In the genomic region with DNA sequence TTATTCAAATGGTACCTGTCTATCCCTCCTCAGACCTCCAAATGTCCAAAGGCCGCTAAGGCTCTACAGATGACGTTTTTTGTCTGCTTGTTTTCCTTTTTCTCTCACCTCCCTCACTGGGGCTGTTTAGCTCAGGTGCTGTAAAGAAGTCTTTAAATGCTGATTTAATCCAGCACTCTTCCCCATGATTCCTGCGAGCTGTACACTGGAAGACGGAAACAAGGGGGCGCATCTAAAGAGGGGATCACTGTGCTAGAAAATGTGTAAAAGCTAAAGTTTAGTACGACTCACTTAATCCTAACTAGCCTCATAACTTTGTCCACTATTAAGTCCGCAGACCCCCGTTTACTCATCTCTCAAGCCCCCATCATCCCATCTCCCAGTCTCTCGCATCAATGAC, we compare ENCODE assay signal across 8 mouse cellular contexts. TPM values are rescaled to one million over a fixed set of nuclear protein-coding genes. Genes with fewer than 3 reads are reported as not detected.
DNase-seq lines count a peak whose midpoint lies in the region; ATAC-seq and TF ChIP-seq lines count a peak whose summit lies in the region.

No protein-coding gene starts in this region.

- no peak overlapping the region for H3K27ac ChIP-seq in midbrain, embryonic 11.5 days (ENCODE audit: low read depth, low read length)

- H3K4me1 ChIP-seq in lung, adult 2 months (ENCODE audit: control insufficient read depth, insufficient read depth, low read length) = no peaks in the 10 kb centered on the region
- no peaks in the 10 kb centered on the region; the same call in 1 of the 2 replicates for H3K4me1 ChIP-seq in midbrain, embryonic 11.5 days (ENCODE audit: control insufficient read depth, insufficient read depth, low read length)

- 0 out of 2 replicates have a peak, but pooled peaks have one; percentile 22 for ATAC-seq in common myeloid progenitor, adult 5-6 weeks (replicated peaks; ENCODE audit: low read depth, poor library complexity, severe bottlenecking)
- ATAC-seq in inflammation-experienced regulatory T-cells, adult 6 months = peak; percentile 6
- peak; percentile 66 for ATAC-seq in midbrain, embryonic 11.5 days (ENCODE audit: low FRiP score)

- DNase-seq in lung, adult 2 months = peak; percentile 2
- no peak for DNase-seq in lung, adult 18-20 months
- DNase-seq in midbrain, embryonic 11.5 days (ENCODE audit: low spot score, missing footprints) = peak; percentile 83
- no peak for DNase-seq in embryo, embryonic 9.5 days (ENCODE audit: extremely low spot score)
- no peak for DNase-seq in cerebellum, postnatal 10 days
- DNase-seq in gastrocnemius, postnatal 36 days = no peak

- WGBS in lung, adult 2 months = 38% methylated on average over 9 of the region's 9 CpGs
- WGBS in midbrain, embryonic 11.5 days = 20% methylated on average over 9 of the region's 9 CpGs

- intact Hi-C loops in gastrocnemius, postnatal 36 days (cut with DNase I) = no loop called here

- no peaks in the 10 kb centered on the region for H3K27me3 ChIP-seq in midbrain, embryonic 11.5 days (ENCODE audit: control insufficient read depth, insufficient read depth, low read length)

- TF ChIP-seq CTCF in lung, adult 2 months (IDR thresholded peaks at IDR 0.05; ENCODE audit: insufficient read depth, low read length) = no peak

- peak overlapping the region; percentile 60 for H3K9ac ChIP-seq in midbrain, embryonic 11.5 days (ENCODE audit: low read length)

- TF ChIP-seq POLR2A in lung, adult 2 months (IDR thresholded peaks at IDR 0.05; ENCODE audit: borderline replicate concordance, extremely low read depth, low read depth, low read length) = no peak

- no peaks in the 10 kb centered on the region for H3K36me3 ChIP-seq in midbrain, embryonic 11.5 days (ENCODE audit: control insufficient read depth, insufficient read depth, low read length)

- peak overlapping the region; percentile 42 for H3K4me2 ChIP-seq in midbrain, embryonic 11.5 days

- H3K9me3 ChIP-seq in midbrain, embryonic 11.5 days (ENCODE audit: control insufficient read depth, low read length) = no peaks in the 10 kb centered on the region

- H3K4me3 ChIP-seq in lung, adult 2 months (replicated peaks; ENCODE audit: extremely low read depth, low read depth, low read length) = peak overlapping the region; percentile 92
- H3K4me3 ChIP-seq in midbrain, embryonic 11.5 days (ENCODE audit: low read depth, low read length) = peak overlapping the region; percentile 44

RNA-seq across cellular contexts. Expression of a gene that starts 0.7 kb away (rescaled TPM):
- 0.86 and 1.3 TPM in 2 replicates for polyA plus RNA-seq in lung, adult 2 months (2012; rRNA removed)
- 16.4 TPM in 2 replicates for total RNA-seq in common myeloid progenitor, adult 5-6 weeks (2017)
- 10 to 100 TPM; 17.9 to 20.9 (median 20.3) TPM for polyA plus RNA-seq in inflammation-experienced regulatory T-cells, adult 6 months (2017; shearing (Covaris generic))
- 7.6 and 7.7 TPM in 2 replicates for polyA plus RNA-seq in midbrain, embryonic 11.5 days (2014; fragmentation: Nextera tagmentation; extraction: Ambion mirVana)
- 1 to 10 TPM; 1.6 to 1.7 TPM for total RNA-seq in gastrocnemius, postnatal 36 days (2021)

RNA-seq across cellular contexts. Expression of a gene that starts 6.7 kb away (rescaled TPM):
- not detected in 2 replicates for polyA plus RNA-seq in lung, adult 2 months (2012; rRNA removed)
- total RNA-seq in common myeloid progenitor, adult 5-6 weeks (2017) = not detected in 2 replicates
- not detected for polyA plus RNA-seq in inflammation-experienced regulatory T-cells, adult 6 months (2017; shearing (Covaris generic))
- polyA plus RNA-seq in midbrain, embryonic 11.5 days (2014; fragmentation: Nextera tagmentation; extraction: Ambion mirVana) = not detected in 2 replicates
- total RNA-seq in gastrocnemius, postnatal 36 days (2021) = not detected

RNA-seq across cellular contexts. Expression of a gene that starts 27.9 kb away (rescaled TPM):
- 0.14 and 0.24 TPM in 2 replicates for polyA plus RNA-seq in lung, adult 2 months (2012; rRNA removed)
- total RNA-seq in common myeloid progenitor, adult 5-6 weeks (2017) = 0.19 and 3.1 TPM in 2 replicates
- polyA plus RNA-seq in inflammation-experienced regulatory T-cells, adult 6 months (2017; shearing (Covaris generic)) = 1 to 10 TPM; 2.8 to 4.5 (median 3.4) TPM
- 3.1 and 3.4 TPM in 2 replicates for polyA plus RNA-seq in midbrain, embryonic 11.5 days (2014; fragmentation: Nextera tagmentation; extraction: Ambion mirVana)
- total RNA-seq in gastrocnemius, postnatal 36 days (2021) = under 1 TPM; 0.15 TPM

RNA-seq across cellular contexts. Expression of a gene that starts 54.2 kb away (rescaled TPM):
- not detected in 2 replicates for polyA plus RNA-seq in lung, adult 2 months (2012; rRNA removed)
- not detected in 2 replicates for total RNA-seq in common myeloid progenitor, adult 5-6 weeks (2017)
- polyA plus RNA-seq in inflammation-experienced regulatory T-cells, adult 6 months (2017; shearing (Covaris generic)) = not detected
- not detected in 2 replicates for polyA plus RNA-seq in midbrain, embryonic 11.5 days (2014; fragmentation: Nextera tagmentation; extraction: Ambion mirVana)
- not detected for total RNA-seq in gastrocnemius, postnatal 36 days (2021)

Comparison
In these comparisons a context has a peak if more than half of its experiments do, and no peak if none do; other contexts are left out.
1. DNase-seq: peak in lung, adult 2 months (single experiment) and midbrain, embryonic 11.5 days (single experiment); none in lung, adult 18-20 months (0 of 2), embryo, embryonic 9.5 days (single experiment), cerebellum, postnatal 10 days (0 of 2) and gastrocnemius, postnatal 36 days (0 of 2).
2. ATAC-seq: peak in every context shown above with its lines; median percentile 66 in midbrain, embryonic 11.5 days; 22 in common myeloid progenitor, adult 5-6 weeks; 6 in inflammation-experienced regulatory T-cells, adult 6 months.